Mouse (Mus musculus): ENCODE results near the gene Apba1.

Gene Apba1

GRCm38 (mm10) chr19:23874502-23874901 is 115.8 kb downstream of the Apba1 start:
- DNase-seq (ENCODE audit: low spot score) = no peak

- no peak for DNase-seq (ENCODE audit: low spot score)
These were observed 117.1 kb downstream of the Apba1 start for GRCm38 (mm10) chr19:23875819-23876218.

- DNase-seq (ENCODE audit: low spot score) = no peak
These were observed 121.2 kb downstream of the Apba1 start for GRCm38 (mm10) chr19:23879862-23880261.

- no peak for DNase-seq (ENCODE audit: low spot score)
These were observed 127.5 kb downstream of the Apba1 start for GRCm38 (mm10) chr19:23886169-23886568.

GRCm38 (mm10) chr19:23891421-23891820 is 132.7 kb downstream of the Apba1 start:
- no peak for DNase-seq (ENCODE audit: low spot score)

GRCm38 (mm10) chr19:23892633-23893032 is 133.9 kb downstream of the Apba1 start:
- DNase-seq (ENCODE audit: low spot score) = no peak

GRCm38 (mm10) chr19:23893093-23893889 is 134.6 kb downstream of the Apba1 start:
- DNase-seq (ENCODE audit: low spot score) = peak; percentile 58

- DNase-seq (ENCODE audit: low spot score) = no peak
These were observed 135.3 kb downstream of the Apba1 start for GRCm38 (mm10) chr19:23893946-23894345.

- DNase-seq (ENCODE audit: low spot score) = peak; percentile 53
These were observed 136.1 kb downstream of the Apba1 start for GRCm38 (mm10) chr19:23894822-23895221.

GRCm38 (mm10) chr19:23896915-23897314 is 138.2 kb downstream of the Apba1 start:
- no peak for DNase-seq (ENCODE audit: low spot score)

- peak; percentile 55 for DNase-seq (ENCODE audit: low spot score)
These were observed 139.8 kb downstream of the Apba1 start for GRCm38 (mm10) chr19:23898501-23898900.

- DNase-seq (ENCODE audit: low spot score) = peak; percentile 57
These were observed 142.5 kb downstream of the Apba1 start for GRCm38 (mm10) chr19:23901177-23901576.

GRCm38 (mm10) chr19:23901768-23902167 is 143.1 kb downstream of the Apba1 start:
- DNase-seq (ENCODE audit: low spot score) = no peak

GRCm38 (mm10) chr19:23903066-23903465 is 144.4 kb downstream of the Apba1 start:
- DNase-seq (ENCODE audit: low spot score) = no peak

GRCm38 (mm10) chr19:23904922-23905321 is 146.2 kb downstream of the Apba1 start:
- no peak for DNase-seq (ENCODE audit: low spot score)

GRCm38 (mm10) chr19:23905772-23906171 is 147.1 kb downstream of the Apba1 start:
- DNase-seq (ENCODE audit: low spot score) = no peak

- no peak for DNase-seq (ENCODE audit: low spot score)
These were observed 151.7 kb downstream of the Apba1 start for GRCm38 (mm10) chr19:23910345-23910744.

GRCm38 (mm10) chr19:23919384-23920219 is 160.9 kb downstream of the Apba1 start:
- DNase-seq (ENCODE audit: low spot score) = peak; percentile 58

- DNase-seq (ENCODE audit: low spot score) = peak; percentile 40
These were observed 161.5 kb downstream of the Apba1 start for GRCm38 (mm10) chr19:23920220-23920544.

GRCm38 (mm10) chr19:23922601-23923000 is 163.9 kb downstream of the Apba1 start:
- DNase-seq (ENCODE audit: low spot score) = no peak

- DNase-seq (ENCODE audit: low spot score) = no peak
These were observed 165.4 kb downstream of the Apba1 start for GRCm38 (mm10) chr19:23924057-23924456.

GRCm38 (mm10) chr19:23924791-23925190 is 166.1 kb downstream of the Apba1 start:
- DNase-seq (ENCODE audit: low spot score) = no peak

GRCm38 (mm10) chr19:23925541-23925940 is 166.9 kb downstream of the Apba1 start:
- no peak for DNase-seq (ENCODE audit: low spot score)

Data from embryo, embryonic 10.5 days (tissue).